Mouse (Mus musculus): Measurements from ENCODE around the gene Tbc1d25. TPM values are rescaled to one million over a fixed set of nuclear protein-coding genes. Genes with fewer than 3 reads are reported as not detected.

Gene Tbc1d25
- total RNA-seq, 1 experiment, result 10.5 TPM

GRCm38 (mm10) chrX:8178871-8179270, 2.9 kb upstream of the Tbc1d25 start:
- Histone ChIP-seq H3K9me3 (ENCODE audit: control insufficient read depth, insufficient read depth, low read depth, low read length) (no peaks in the 10 kb centered on the region), H3K27ac (ENCODE audit: insufficient read depth, low read depth, low read length, poor library complexity, severe bottlenecking) (no peak overlapping the region), H3K36me3 (ENCODE audit: control insufficient read depth, insufficient read depth, low read length, poor library complexity, severe bottlenecking) (peaks cover 3% of the 10 kb centered on the region), H3K9ac (ENCODE audit: insufficient read depth, low read depth, low read length, poor library complexity, severe bottlenecking) (no peak overlapping the region), H3K4me3 (ENCODE audit: insufficient read depth in 1 of 2, low read depth in 1 of 2, low read length in 2 of 2, poor library complexity in 1 of 2, severe bottlenecking in 1 of 2) (no peak overlapping the region), H3K4me1 (ENCODE audit: control insufficient read depth in 2 of 2, insufficient read depth in 2 of 2, low read length in 2 of 2, poor library complexity in 1 of 2) (peaks cover 6% of the 10 kb centered on the region in 2 experiments; a peak in 3 of 4 replicates)
- DNase-seq (ENCODE audit: low read depth, low spot score), result no peak
- in situ Hi-C loops (cut with MboI; ENCODE audit: low sequenced_read_pairs in 2 of 2, unreplicated experiment in 2 of 2), result no loop called here
- TF ChIP-seq HCFC1 (IDR thresholded peaks at IDR 0.05; ENCODE audit: borderline replicate concordance, insufficient read depth, low read length), result no peak
- no peak for TF ChIP-seq ZC3H11A (IDR thresholded peaks at IDR 0.05; ENCODE audit: borderline replicate concordance, low read depth, low read length)
- TF ChIP-seq CHD2 (IDR thresholded peaks at IDR 0.05; ENCODE audit: low read depth, low read length), result no peak
- TF ChIP-seq MAFK (IDR thresholded peaks at IDR 0.05; ENCODE audit: insufficient read depth, low read depth, low read length), result no peak

- Histone ChIP-seq H3K4me3 (ENCODE audit: insufficient read depth in 1 of 2, low read depth in 1 of 2, low read length in 2 of 2, poor library complexity in 1 of 2, severe bottlenecking in 1 of 2) (peak overlapping the region; percentile 79 to 94), H3K27ac (ENCODE audit: insufficient read depth, low read depth, low read length, poor library complexity, severe bottlenecking) (no peak overlapping the region), H3K4me1 (ENCODE audit: control insufficient read depth in 2 of 2, insufficient read depth in 2 of 2, low read length in 2 of 2, poor library complexity in 1 of 2) (peaks cover 0 to 4% of the 10 kb centered on the region in 2 experiments; a peak in 1 of 4 replicates), H3K9me3 (ENCODE audit: control insufficient read depth, insufficient read depth, low read depth, low read length) (no peaks in the 10 kb centered on the region), H3K36me3 (ENCODE audit: control insufficient read depth, insufficient read depth, low read length, poor library complexity, severe bottlenecking) (peaks cover 12% of the 10 kb centered on the region), H3K9ac (ENCODE audit: insufficient read depth, low read depth, low read length, poor library complexity, severe bottlenecking) (peak overlapping the region; percentile 85)
- TF ChIP-seq HCFC1 (IDR thresholded peaks at IDR 0.05; ENCODE audit: borderline replicate concordance, insufficient read depth, low read length), result no peak
- TF ChIP-seq MAFK (IDR thresholded peaks at IDR 0.05; ENCODE audit: insufficient read depth, low read depth, low read length), result no peak
- DNase-seq (ENCODE audit: low read depth, low spot score), result no peak
- in situ Hi-C loops (cut with MboI; ENCODE audit: low sequenced_read_pairs in 2 of 2, unreplicated experiment in 2 of 2), result no loop called here
Observed at GRCm38 (mm10) chrX:8175169-8175503, 845 bp downstream of the Tbc1d25 start.

- Histone ChIP-seq H3K4me1 (ENCODE audit: control insufficient read depth in 2 of 2, insufficient read depth in 2 of 2, low read length in 2 of 2, poor library complexity in 1 of 2) (peaks cover 0 to 3% of the 10 kb centered on the region in 2 experiments; a peak in 1 of 4 replicates), H3K36me3 (ENCODE audit: control insufficient read depth, insufficient read depth, low read length, poor library complexity, severe bottlenecking) (peaks cover 9% of the 10 kb centered on the region), H3K9me3 (ENCODE audit: control insufficient read depth, insufficient read depth, low read depth, low read length) (no peaks in the 10 kb centered on the region), H3K4me3 (ENCODE audit: insufficient read depth in 1 of 2, low read depth in 1 of 2, low read length in 2 of 2, poor library complexity in 1 of 2, severe bottlenecking in 1 of 2) (peak overlapping the region in 1 of 2 experiments; percentile 28; a peak in 1 of 4 replicates), H3K9ac (ENCODE audit: insufficient read depth, low read depth, low read length, poor library complexity, severe bottlenecking) (no peak overlapping the region; the same call in 1 of the 2 replicates), H3K27ac (ENCODE audit: insufficient read depth, low read depth, low read length, poor library complexity, severe bottlenecking) (peak overlapping the region; percentile 90; the same call in 1 of the 2 replicates)
- in situ Hi-C loops (cut with MboI; ENCODE audit: low sequenced_read_pairs in 2 of 2, unreplicated experiment in 2 of 2), result no loop called here
- no peak for DNase-seq (ENCODE audit: low read depth, low spot score)
- TF ChIP-seq HCFC1 (IDR thresholded peaks at IDR 0.05; ENCODE audit: borderline replicate concordance, insufficient read depth, low read length), result no peak
- TF ChIP-seq ZNF384 (IDR thresholded peaks at IDR 0.05; ENCODE audit: low read depth, low read length), result no peak
- TF ChIP-seq CHD2 (IDR thresholded peaks at IDR 0.05; ENCODE audit: low read depth, low read length), result no peak
- TF ChIP-seq MAFK (IDR thresholded peaks at IDR 0.05; ENCODE audit: insufficient read depth, low read depth, low read length), result no peak
- no peak for TF ChIP-seq ZC3H11A (IDR thresholded peaks at IDR 0.05; ENCODE audit: borderline replicate concordance, low read depth, low read length)
Observed at GRCm38 (mm10) chrX:8167716-8168647, 8.0 kb downstream of the Tbc1d25 start.

GRCm38 (mm10) chrX:8164471-8164870, 11.5 kb downstream of the Tbc1d25 start:
- no peak for DNase-seq (ENCODE audit: low read depth, low spot score)
- in situ Hi-C loops (cut with MboI; ENCODE audit: low sequenced_read_pairs in 2 of 2, unreplicated experiment in 2 of 2), result no loop called here
- TF ChIP-seq CHD2 (IDR thresholded peaks at IDR 0.05; ENCODE audit: low read depth, low read length), result no peak
- TF ChIP-seq MAFK (IDR thresholded peaks at IDR 0.05; ENCODE audit: insufficient read depth, low read depth, low read length), result no peak
- no peak for TF ChIP-seq ZNF384 (IDR thresholded peaks at IDR 0.05; ENCODE audit: low read depth, low read length)
- TF ChIP-seq HCFC1 (IDR thresholded peaks at IDR 0.05; ENCODE audit: borderline replicate concordance, insufficient read depth, low read length), result no peak
- no peak for TF ChIP-seq ZC3H11A (IDR thresholded peaks at IDR 0.05; ENCODE audit: borderline replicate concordance, low read depth, low read length)

More at GRCm38 (mm10) chrX:8164471-8164870, 11.5 kb downstream of the Tbc1d25 start:
- H3K9ac ChIP-seq (ENCODE audit: insufficient read depth, low read depth, low read length, poor library complexity, severe bottlenecking), result peak overlapping the region; percentile 38; the same call in 1 of the 2 replicates
- no peaks in the 10 kb centered on the region for H3K9me3 ChIP-seq (ENCODE audit: control insufficient read depth, insufficient read depth, low read depth, low read length)
- no peak overlapping the region for H3K27ac ChIP-seq (ENCODE audit: insufficient read depth, low read depth, low read length, poor library complexity, severe bottlenecking)
- H3K4me1 ChIP-seq (ENCODE audit: control insufficient read depth in 2 of 2, insufficient read depth in 2 of 2, low read length in 2 of 2, poor library complexity in 1 of 2), result peaks cover 0 to 5% of the 10 kb centered on the region in 2 experiments; a peak in 2 of 4 replicates
- H3K36me3 ChIP-seq (ENCODE audit: control insufficient read depth, insufficient read depth, low read length, poor library complexity, severe bottlenecking), result peaks cover 4% of the 10 kb centered on the region; the same call in 1 of the 2 replicates
- no peak overlapping the region for H3K4me3 ChIP-seq (ENCODE audit: insufficient read depth in 1 of 2, low read depth in 1 of 2, low read length in 2 of 2, poor library complexity in 1 of 2, severe bottlenecking in 1 of 2)
